Mouse (Mus musculus) retina, postnatal 1 day (tissue): ENCODE measurements around the gene Nsdhl.
A peak's percentile ranks its signal among the peaks of the same experiment; 100 is the strongest.

Experiments
- DNase-seq: peaks from one replicate; pipeline ENCODE4 v3.0.0-alpha.2; 2012

Nsdhl gene

DNA sequence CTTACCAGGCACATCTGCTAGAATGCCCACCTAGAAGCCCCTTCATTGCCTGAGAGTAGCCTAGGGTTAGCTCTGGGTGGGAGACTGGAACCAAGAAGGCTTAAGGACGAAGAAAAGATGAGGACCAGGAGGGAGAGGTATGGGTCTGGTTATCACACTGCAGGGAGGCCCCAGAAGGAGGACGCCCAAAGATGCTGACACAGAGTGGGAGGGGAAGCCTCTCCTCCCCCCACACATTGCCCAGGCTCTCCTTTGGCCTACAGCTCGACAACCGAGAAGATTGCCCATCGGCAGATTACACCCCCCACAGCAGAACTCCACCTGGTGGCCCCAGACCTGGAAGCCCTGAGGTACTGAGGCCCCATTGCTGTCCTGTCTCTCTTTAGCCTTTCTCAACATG, 84.8 kb downstream of the Nsdhl start:
- no peak for DNase-seq

DNA sequence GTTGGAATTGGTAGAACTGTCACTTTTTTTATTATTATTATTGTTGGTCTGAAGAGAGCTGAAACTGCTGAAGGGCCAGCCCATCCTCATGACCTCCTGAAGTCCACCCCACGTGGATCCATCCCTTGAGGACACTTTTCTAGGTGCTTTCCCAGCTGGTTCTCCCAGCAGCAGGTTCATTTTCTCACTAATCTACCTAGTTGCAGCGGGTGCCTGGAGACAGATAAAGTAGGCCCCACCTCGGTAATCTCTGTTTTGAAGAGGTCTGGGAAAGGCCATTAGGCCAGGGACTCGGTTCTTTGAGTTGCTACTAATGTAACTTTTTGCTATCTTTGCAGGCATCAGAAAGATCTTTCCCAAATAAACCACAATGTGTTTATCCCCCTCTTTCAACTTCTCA, 87.3 kb downstream of the Nsdhl start:
- no peak for DNase-seq

DNA sequence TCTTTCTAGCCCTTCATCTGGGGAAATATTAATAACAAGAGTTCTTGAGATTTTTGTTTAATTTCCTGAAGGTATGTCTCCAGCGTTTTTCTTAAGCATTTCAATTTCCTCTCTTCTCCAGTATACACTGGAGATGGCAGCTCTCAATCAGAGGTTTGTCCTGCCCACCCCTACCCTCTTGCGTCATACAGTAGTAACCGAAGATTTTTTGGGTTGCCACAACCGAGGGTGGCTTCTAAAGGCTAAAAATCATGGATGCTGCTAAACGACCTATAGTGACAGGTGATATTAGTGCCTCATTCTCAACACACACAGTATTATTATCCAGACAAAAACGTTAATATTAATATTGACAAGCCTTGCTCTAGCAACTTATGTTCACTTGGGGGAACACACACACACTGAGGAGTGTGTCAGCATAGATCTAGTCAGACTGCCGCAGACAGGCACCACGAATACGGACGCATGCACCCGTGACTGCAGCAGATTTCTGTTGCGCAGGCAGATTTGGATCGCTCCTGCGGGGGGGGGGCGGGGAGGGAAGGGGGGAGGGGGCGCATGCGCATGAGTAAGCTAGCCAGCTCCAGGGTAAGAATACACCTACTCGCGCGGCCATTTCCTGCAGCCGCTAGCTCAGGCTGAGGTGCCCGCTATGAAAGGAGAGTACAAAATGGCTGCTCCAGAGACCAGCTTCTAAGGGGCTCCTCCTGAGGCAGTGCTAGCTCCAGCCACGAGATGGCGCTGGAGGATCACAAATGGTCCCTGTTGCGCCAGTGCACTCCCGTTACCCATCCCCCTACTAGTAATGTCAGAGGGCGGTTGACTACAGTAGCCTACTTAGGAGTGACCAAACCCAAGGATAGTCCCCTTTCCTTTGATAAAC, 89.5 kb downstream of the Nsdhl start:
- DNase-seq: peak; percentile 95
